Mouse (Mus musculus) frontal cortex, postnatal 10 days (tissue): ENCODE measurements around the gene Gfm2.
A peak's percentile ranks its signal among the peaks of the same experiment; 100 is the strongest.

Experiments
- DNase-seq, 2 experiments: peaks; one replicate each; pipeline ENCODE4 v3.0.0; 2022; ENCODE audit warnings: low spot score in 2 of 2, mixed read lengths in 1 of 2

Gene Gfm2

DNA sequence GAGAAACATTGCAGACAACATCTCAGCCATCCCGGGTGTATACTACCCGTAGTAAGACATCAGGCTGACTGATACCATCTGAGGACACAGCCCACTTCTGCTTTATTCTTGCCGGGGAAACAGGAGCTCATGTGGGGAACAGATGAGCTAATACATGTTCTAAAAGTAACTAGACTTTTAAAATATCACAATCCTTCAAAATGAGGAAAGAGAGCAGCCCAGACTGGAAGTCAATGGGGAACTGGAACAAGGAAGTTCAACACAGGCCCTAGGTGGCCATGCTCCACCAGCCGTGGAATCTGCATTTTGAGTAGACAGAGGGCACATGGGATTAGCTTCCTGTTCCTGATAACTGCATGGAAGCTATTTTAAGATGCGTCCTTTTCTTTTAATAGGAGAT lies 50.0 kb downstream of the Gfm2 start:
- DNase-seq: no peak

DNA sequence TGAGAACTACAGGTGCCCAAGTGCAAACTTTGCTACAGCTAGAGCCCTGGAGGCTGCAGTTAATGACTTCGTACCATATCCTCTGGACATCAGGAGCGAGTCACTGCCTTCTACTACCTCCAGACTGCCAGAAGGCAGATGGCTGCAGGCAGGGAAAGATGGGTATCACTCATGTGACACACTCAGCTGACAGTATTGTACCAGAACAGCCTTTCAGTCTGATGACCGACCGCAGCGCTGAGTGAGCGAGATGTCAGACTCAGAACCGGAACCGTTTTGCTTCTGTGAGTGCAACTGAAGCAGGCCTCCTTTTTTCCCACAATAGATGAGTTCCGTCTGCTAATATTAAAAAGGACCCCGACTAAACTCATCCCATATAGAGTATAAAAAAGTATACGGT lies 54.9 kb downstream of the Gfm2 start:
- no peak for DNase-seq

DNA sequence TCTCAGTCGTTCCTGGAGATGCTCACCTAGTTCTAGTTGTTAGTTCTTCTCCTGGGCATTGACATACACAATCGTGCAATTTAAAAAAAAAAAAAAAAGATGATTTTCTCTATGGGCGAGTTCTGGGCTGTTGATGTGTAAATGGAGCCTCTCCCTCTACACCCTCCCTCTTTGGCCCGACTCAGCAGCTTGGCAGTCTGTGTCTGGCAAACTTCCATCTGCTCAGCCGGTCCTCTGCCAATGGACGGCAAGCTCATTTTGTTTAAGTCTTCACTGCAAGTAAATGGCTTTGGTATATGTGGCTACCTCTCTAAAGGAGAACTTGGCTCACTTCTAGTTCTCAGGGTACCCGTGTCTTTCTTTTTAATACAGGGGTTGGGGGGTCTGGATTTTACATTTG lies 55.7 kb downstream of the Gfm2 start:
- DNase-seq: peak; percentile 44 to 63

DNA sequence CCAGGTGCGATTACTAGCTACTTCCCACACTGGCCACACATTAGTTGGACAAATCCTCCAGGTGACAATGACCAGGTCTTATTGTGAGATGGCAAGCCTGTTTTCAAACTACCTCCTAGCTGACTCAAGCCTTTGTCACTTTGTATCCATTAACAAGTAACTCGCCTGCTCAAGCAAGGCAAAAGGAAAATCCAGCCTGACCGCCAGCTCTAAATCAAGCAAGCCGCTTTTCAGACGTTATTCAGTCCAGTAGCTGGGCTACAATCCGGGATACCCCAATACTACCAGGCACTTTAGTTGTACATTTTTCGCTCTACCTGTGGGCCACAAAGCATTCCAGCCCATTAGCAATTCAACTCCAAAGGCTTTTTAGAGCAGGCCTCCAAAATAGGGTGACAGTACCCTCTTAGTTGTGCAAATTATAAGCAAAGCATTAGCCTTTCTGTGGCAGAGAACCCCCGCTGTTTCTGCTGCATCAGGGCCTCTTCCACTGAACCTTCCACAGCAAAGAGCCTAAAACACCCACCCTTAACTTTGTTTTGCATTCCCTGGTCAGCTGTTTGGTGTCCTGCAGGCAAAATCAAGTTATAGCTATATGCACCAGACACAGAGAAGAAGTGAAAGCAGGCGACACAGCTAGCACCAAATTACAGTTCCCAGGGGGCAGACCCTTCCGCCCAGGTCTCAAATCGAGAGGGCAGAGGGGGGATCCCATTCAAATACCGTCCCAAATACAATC lies 58.6 kb downstream of the Gfm2 start:
- DNase-seq: no peak

DNA sequence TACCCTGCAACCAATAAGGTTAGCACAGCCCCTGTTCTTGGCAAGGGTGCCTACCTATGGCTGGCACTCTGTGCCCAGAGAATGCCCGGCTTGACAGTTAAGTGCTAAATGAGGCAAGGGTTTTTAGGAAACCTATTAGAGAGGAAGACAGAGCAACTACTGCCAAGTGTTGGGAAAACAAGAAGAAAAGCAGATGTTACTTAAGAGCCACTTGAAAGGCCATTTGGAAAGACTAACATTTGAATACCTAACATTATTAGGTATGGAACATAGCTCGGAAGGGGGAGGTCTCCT lies 59.1 kb downstream of the Gfm2 start:
- no peak for DNase-seq

DNA sequence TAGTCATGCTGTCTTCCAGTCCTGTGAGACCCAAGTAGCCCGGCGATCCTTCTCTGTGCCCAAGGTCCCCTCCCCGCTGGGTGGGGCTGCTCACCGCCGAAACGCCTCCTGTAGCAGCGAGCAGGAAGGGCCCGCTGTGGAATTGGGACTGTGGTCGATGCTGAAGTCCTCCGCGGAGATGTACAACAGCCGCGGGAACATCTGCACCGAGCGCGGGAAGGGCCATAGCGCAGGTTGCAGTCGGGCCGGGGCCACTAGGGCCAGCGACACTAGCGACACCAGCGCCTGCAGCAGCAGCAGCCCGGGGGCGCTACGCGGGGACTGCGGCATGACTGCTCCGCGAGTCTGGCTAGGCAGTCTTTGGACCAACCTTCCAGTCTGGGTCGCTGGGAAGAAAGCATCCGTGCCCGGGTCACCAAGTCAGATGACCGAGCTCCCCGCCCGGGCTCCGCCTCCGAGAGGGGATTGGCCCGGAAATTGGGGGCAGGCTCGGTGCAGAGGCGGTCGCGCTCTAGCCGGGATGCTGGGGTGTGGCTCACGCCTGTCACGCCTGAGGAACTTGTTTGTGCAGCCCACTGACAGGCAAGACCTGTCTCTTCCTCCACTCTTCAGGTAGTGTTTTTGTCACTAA lies 60.3 kb downstream of the Gfm2 start, which contains the start of gene Hexb:
Gene Hexb (minus strand): TSS at position 426 of the 631 bp plus-strand sequence.
- peak; percentile 84 to 85 for DNase-seq

DNA sequence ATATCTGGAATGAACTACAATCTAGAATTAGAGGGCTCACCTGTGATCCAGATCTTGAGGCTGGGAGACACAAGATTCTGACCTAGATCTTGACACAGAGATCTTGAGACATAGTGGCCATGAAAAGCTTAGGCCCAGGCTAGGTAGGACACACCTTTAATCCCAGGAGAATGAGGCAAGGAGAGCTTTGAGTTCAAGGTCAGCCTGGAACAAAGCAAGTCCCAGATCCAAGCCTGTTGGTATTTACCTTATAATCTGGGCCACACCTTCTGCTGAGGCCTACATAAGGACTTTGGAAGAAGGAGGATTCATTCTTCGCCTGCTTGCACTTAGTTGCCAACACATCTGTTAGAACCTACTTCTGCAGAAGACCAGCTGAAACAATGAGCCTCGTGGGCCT lies 61.4 kb downstream of the Gfm2 start:
- no peak for DNase-seq

DNA sequence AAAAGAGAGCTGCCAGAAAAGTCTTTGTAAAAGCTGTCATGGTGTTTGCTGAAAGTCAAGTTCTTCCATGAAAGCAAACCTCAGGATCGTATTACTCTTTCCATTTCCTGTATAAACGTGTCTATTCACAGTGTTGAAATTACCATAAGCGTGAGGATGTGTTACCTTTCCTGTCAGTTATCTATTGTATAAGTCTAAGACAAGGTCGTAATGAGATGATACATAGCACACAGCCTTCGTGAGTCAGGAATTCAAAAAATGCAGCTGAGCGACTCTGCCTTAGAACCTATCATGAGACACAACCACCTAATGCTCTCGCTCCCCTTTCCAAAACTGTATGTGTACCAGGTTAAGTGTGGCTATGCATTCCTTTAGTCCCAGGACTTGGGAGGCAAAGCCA lies 63.3 kb downstream of the Gfm2 start:
- DNase-seq: no peak

DNA sequence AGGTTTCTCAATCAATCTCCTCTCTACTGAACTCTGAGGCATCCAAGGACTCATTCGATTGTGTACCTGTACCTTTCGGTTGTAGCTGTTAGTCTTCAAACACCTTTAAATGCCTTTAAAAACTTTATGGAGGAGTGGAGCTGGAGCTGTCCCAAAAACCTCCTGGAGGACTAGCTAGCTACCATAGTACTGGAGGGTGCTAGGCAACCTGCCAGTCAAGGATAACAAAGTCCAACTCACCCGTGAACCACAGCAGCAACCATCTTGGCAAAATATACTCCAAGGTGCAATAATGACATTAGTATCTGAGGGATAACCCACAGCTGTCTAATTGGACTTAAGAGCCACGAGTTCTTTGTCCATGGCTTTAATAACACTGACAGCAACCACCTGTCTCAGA lies 64.2 kb downstream of the Gfm2 start:
- no peak for DNase-seq

DNA sequence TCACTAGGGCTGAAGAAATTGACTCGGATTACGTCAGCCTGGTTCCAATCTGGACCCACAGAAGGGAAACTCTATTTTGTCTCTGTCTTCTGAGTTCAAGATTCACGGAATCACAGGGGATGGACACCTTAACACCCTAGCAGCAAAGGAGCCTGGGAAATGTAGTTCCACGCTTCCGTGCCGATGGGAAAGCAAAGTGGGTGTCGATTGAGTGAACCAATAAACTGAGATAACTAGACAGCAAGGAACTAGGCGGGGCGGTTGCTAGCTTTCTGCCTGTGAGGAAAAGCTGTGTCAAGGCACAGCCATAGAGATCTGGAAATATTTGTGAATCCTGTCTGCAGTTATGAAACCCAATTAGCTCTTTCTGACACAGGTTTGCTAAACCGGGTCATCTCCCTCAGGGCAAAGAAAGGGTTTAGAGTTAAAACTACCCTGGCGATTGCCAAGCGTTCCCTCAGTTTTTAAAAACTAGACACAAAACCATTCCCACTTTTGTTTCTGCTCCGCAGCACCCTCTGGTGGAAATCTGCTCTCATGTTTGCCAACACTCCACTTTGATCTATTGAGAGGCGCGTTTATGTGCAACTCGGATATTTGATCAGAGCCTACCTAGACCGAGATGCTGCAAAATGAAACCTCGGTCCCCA lies 67.4 kb downstream of the Gfm2 start:
- peak; percentile 68 to 81 for DNase-seq

DNA sequence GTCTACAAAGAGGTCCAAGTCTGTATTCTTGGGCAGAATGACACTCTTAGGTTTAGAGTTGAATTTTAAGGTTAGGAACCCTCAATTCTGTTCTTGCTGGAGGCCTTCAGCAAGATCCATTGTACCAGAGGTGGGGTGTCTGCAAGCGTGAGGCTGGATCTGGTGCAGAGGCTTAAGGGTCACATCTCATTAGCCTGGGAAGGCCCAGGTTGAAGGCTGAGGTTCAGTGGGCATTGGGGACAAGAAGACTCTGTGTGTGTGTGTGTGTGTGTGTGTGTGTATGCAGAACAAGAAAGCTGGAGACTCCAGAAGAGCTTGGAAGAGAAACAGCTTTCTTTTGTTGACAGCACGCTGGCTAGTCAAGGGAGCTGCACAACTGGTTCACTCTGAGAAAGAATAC lies 68.3 kb downstream of the Gfm2 start:
- DNase-seq: no peak

DNA sequence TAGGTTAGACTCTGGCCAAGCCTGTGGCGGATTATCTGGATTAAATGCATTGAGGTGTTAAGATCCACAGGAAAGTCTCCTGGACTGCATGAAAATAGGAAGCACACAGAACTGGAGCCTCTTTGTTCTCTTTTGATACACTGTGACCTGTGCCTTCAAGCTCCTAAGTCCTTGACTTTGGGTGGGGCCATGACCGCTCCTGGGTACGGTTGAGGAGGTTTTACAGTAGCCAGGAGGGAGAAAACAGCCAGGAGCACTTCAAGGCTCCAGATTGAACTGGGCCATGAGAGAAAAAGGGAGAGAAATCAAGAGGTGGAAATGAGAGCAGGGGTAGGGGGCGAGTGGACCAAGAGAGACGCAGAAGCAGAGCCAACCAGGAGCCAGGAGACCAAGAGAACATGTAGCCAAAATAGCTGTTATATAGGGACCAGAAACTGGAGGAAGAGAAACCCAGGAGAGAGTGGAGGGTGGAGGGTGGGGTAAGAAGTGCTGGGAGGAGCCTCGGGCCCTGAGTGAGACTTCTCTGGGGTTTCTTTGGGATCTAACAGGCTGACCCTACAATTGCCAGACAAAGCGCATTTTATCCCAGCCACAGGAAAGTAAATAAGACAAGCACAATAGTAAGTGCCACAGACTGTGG lies 69.9 kb downstream of the Gfm2 start:
- no peak for DNase-seq

DNA sequence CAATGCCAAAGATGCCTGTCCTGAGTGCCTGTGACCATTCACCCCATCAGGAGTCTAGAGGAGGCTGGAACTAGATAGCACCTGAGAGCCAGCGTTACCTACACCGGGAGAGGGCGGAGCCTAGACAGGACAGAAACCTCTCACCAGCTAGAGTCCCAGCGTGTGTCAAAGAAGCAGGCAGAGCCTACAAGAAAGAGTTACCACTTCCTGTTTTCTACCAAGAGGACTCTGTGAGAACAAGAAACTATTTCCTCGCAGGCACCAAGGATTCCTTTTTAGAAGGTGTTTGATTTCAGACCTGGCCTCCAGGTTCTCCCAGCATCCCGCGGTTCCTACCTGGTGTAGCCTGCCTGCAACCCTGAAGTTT lies 70.4 kb downstream of the Gfm2 start:
- no peak for DNase-seq

DNA sequence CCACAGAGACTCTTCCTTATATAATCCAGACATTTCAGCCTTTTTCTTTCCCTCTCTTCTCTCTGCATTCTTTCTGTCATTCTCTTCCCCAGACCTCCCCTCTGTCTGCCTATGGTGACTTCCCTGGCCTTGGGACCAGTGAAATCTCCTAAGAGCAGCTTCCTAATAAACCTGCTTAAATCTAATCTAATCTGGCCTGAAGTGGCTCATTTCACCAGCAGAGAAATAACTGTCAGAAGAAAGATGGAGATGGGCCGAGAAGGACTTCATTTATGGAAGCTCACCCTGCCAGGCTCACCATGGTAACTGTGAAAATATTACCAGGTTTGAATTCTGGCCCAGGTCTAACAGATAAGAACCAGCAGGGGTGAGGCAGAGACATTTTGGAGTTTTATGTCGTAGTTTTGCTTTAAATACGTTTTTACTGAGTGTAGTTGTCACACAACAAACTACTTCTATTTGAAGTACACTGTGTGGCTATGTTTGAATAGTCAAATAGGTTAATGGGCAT lies 70.8 kb downstream of the Gfm2 start:
- no peak for DNase-seq

DNA sequence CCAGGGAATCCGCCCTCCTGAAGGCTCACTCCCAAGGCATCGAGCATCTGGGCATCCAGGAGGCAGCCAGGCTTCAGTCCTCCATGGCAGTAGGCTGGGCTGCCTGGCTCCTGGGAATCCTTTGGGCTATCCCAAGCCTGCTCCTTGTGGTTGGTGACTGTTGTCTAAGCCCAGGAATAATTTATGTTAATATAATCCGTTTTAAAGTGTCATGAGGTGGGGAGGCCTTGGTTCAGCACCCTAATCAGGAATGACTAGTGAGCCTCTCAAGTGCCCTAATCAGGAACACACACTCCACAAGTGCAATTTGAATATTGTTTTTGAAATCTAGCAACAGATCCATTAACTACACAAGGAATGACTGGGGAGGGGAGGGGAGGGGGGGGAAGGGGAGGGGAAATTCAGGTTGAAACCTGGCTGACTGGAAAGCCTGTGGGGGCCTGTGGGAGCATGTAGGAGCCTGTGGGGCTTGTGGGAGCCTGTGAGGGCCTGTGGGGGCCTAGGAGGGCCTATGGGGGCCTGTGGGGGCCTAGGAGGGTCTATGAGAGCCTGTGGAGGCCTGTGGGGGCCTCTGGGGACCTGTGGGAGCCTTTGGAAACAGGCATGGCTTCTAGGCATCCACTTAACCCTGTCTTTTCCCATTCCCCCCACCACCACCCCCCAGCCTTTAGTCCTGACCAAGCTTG lies 77.0 kb downstream of the Gfm2 start:
- no peak for DNase-seq

DNA sequence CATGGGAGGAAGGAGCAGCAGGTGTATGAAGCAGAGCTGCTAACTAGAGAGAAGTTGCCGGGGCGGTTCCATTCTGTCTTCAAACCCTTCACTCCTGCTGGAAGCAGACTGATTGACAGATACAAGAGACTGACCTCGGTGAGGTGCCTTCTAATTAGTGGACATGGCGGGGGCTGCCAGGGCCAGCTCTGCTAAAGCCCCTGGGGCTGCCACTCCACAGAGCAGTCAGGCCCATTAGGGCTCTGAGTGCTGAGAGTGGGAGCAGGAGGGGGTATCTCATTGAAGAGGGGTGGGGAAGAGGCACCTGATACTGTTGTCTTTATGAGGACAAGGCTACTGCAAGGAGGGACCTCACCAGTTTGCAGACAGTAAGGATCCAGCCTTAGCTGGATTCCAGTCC lies 77.8 kb downstream of the Gfm2 start:
- no peak for DNase-seq

DNA sequence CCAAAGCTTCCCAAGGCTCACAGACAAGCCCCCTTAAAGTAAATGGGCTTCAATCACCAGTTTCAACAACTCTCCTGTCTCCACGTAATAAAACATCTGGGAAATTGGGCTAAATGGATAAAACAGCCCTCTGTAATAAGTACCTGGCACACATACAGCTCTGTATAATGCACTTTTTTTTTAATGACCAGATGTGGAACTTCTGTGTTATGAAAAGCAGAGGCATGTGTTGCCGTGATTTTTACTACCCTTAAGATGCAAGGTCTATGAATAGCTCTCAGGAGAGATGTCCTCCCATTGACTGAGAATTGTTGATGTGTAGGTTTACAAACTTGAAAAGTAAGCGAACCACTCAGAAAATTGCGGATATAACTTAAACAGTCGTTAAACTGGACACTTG lies 78.5 kb downstream of the Gfm2 start:
- no peak for DNase-seq

DNA sequence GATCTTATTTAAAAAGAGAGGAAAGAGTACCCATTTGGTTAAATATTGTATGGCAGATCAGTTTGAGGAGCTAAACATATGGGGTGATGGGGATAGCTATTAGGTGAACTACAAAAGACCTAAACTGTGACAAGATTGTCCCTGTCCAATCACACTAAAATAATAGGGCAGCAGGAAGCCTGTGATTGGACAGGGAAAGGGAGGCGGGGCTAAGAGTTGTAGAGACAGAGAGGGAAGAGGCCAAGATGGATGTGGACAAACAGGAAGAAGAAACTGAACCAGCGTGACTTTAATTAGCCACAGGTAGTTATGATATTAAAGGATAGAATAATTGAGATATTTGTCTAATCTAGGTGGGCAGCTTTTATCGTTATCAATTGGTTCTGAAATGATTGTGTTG lies 82.3 kb downstream of the Gfm2 start:
- no peak for DNase-seq

DNA sequence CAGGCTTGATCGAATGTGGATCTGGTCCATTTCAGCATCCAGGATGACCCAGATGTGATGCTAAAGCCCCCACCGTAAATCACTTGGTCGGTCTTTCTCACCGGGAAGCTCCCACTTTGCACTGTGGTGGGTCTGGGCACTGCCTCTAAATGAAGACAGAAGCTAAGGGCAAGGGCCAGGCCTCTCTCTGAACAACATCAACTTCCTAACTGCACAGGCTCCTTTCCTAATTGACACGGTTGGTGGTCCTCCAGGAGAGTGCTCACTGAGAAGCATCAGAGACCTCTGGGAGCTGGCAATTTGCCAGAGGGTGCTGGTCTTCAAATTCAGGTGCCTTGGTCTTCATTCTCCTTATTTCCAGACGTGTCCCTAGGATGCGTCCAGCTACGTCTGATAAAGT lies 86.1 kb downstream of the Gfm2 start:
- DNase-seq: no peak

DNA sequence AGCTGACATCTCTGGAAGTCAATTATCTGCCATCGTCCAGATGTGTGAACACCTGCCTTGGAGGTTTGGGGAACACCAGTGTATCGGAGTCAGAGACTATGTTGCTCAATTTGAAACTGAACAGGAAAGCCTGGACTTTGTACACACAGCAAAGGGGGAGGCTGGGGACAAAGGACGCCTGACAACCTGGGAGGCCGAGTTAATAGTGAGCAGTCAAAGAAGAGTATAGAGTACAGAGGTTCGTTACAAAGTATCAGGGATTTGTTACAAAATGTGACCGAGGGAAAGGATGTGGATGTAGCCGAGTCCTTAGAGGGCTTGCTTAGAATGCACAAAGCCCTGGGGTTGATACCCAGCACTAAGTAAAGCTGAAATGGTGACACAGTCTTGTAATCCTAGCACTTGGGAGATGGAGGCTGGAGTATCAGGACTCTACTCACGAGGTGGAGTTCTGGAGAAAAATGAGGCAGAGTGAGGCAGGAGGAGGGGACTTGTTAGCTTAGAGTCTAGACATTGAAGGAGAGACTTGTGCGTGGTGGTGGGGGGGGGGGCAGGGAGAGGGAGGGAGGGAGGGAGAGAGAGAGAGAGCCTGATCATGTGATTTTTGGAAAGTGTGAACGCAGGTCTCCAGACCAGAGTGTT lies 86.7 kb downstream of the Gfm2 start:
- DNase-seq: no peak

DNA sequence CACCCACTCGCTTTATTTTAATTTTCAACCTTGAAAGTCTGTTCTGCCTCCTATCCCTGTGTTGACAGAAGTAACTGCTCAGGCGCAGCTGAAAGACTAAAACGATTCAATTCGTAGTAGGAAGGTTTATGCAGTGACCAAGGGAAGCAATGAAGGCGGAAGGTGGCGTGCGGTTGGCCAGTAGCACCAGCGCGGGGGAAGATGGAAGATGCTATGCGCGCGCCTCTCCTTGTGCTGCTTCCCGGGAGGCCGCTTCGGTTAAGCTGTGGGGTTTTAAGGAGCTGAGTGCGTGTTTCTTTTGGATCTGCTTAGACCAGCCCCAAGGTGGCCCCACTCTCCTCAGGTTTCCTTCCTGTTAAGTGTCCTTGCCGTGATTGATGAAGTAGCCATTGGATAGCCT lies 87.4 kb downstream of the Gfm2 start:
- DNase-seq: no peak

DNA sequence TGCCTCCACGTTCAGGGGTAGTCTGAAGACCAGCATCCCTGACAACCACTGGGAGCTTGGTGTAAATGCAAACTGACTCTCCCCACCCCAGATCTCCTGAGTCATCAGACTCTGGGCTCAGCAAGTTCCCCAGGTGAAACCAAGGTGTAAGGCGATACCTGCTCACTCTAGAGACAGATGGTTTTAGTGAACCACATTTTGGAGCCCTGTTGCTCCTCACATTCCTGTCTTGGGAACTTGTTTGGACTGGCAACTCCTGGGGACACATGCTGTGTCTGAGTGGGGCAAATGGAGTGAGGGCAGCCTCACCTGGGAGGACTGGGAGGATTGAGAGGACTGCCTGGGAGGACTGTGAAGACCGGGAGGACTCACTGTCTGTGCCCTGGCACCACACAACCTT lies 90.1 kb downstream of the Gfm2 start:
- no peak for DNase-seq
